Mouse (Mus musculus) CH12.LX (cell line): ENCODE measurements around the gene Evi2a. TPM values are rescaled to one million over a fixed set of nuclear protein-coding genes. Genes with fewer than 3 reads are reported as not detected.

Experiments
- DNase-seq: peaks from one replicate; pipeline ENCODE4 v3.0.0-alpha.2; 2013; ENCODE audit errors: extremely low read depth
- H3K27ac ChIP-seq: 2 replicates; pipeline ENCODE4 v1.5.1; 2012; ENCODE audit warnings: low read depth, mild to moderate bottlenecking, control low read depth, moderate library complexity; ENCODE audit not compliant: insufficient read depth
- H3K27me3 ChIP-seq: replicated peaks from 2 replicates; pipeline ENCODE3; 2012; ENCODE audit warnings: inconsistent platforms
- H3K36me3 ChIP-seq, 2 experiments: replicated peaks in 1 of 2; 2 replicates each; pipeline versions ENCODE3 to v1.6.1; 2012; ENCODE audit warnings: inconsistent platforms in 1 of 2, low read length in 1 of 2, mild to moderate bottlenecking in 1 of 2, mixed read lengths in 1 of 2, moderate library complexity in 1 of 2; ENCODE audit not compliant: control insufficient read depth in 1 of 2, insufficient read depth in 1 of 2
- H3K4me1 ChIP-seq, 2 experiments: 2 replicates each; pipeline ENCODE4 v1.6.1; 2012; ENCODE audit warnings: inconsistent platforms in 1 of 2, moderate library complexity in 1 of 2; ENCODE audit not compliant: insufficient read depth in 2 of 2, control insufficient read depth in 1 of 2
- H3K4me2 ChIP-seq: 2 replicates; pipeline ENCODE4 v1.6.1; 2012; ENCODE audit warnings: low read depth, mild to moderate bottlenecking, control low read depth; ENCODE audit not compliant: poor library complexity, insufficient read depth, severe bottlenecking
- H3K4me3 ChIP-seq, 3 experiments: fragments of 150-350 bp in 1 of 3; sonication (generic) in 1 of 3; replicated peaks in 1 of 3; 2 replicates each; pipeline versions ENCODE3 to v1.5.1; 2011 to 2012; ENCODE audit warnings: low read depth in 2 of 3, low read length in 2 of 3, mild to moderate bottlenecking in 2 of 3, moderate library complexity in 2 of 3, control low read depth in 1 of 3, improper control_type of control experiment in 1 of 3, inconsistent platforms in 1 of 3, mixed read lengths in 1 of 3; ENCODE audit not compliant: poor library complexity in 1 of 3
- H3K79me2 ChIP-seq: replicated peaks from 2 replicates; pipeline ENCODE4 v1.6.1; 2012; ENCODE audit warnings: mild to moderate bottlenecking, moderate library complexity; ENCODE audit not compliant: control insufficient read depth, poor library complexity, insufficient read depth, severe bottlenecking; ENCODE audit errors: extremely low read depth
- H3K9ac ChIP-seq: 2 replicates; pipeline ENCODE4 v1.6.1; 2012; ENCODE audit warnings: low read depth, mild to moderate bottlenecking, control low read depth, moderate library complexity; ENCODE audit not compliant: insufficient read depth
- H3K9me3 ChIP-seq: replicated peaks from 2 replicates; pipeline ENCODE3; 2012; ENCODE audit warnings: low read length, inconsistent platforms, mixed read lengths
- BHLHE40 ChIP-seq: IDR thresholded peaks from 2 replicates; pipeline ENCODE4 v1.6.1; 2011; ENCODE audit warnings: mild to moderate bottlenecking, low read depth, low read length, improper control_type of control experiment
- CHD1 ChIP-seq: IDR thresholded peaks from 2 replicates; pipeline ENCODE4 v1.6.1; 2012; ENCODE audit warnings: low read depth, low read length, improper control_type of control experiment, inconsistent platforms
- CTCF ChIP-seq, 2 experiments: IDR thresholded peaks in 1 of 2; conservative IDR thresholded peaks in 1 of 2; 2 replicates each; pipeline ENCODE4 v1.5.1; 2011 to 2012; ENCODE audit warnings: low read depth in 2 of 2, low read length in 2 of 2, improper control_type of control experiment in 1 of 2, inconsistent platforms in 1 of 2, mild to moderate bottlenecking in 1 of 2, moderate library complexity in 1 of 2
- ELF1 ChIP-seq: IDR thresholded peaks from 2 replicates; pipeline ENCODE4 v1.6.1; 2014; ENCODE audit warnings: low read depth, mild to moderate bottlenecking, inconsistent platforms, low read length, improper control_type of control experiment
- EP300 ChIP-seq: IDR thresholded peaks from 2 replicates; pipeline ENCODE4 v1.6.1; 2011; ENCODE audit warnings: low read length, improper control_type of control experiment
- GABPA ChIP-seq: IDR thresholded peaks from 2 replicates; pipeline ENCODE4 v1.6.1; 2012; ENCODE audit warnings: low read depth, low read length, improper control_type of control experiment, inconsistent platforms; ENCODE audit not compliant: insufficient replicate concordance
- HCFC1 ChIP-seq: IDR thresholded peaks from 2 replicates; pipeline ENCODE4 v1.6.1; 2012; ENCODE audit warnings: low read depth, mild to moderate bottlenecking, inconsistent platforms, low read length, improper control_type of control experiment
- IRF4 ChIP-seq: IDR thresholded peaks from 2 replicates; pipeline ENCODE4 v1.6.1; 2014; ENCODE audit warnings: low read depth, mild to moderate bottlenecking, inconsistent platforms, low read length, improper control_type of control experiment
- JUN ChIP-seq: IDR thresholded peaks from 2 replicates; pipeline ENCODE4 v1.6.1; 2011; ENCODE audit warnings: low read depth, mild to moderate bottlenecking, low read length, improper control_type of control experiment, moderate library complexity; ENCODE audit not compliant: insufficient read depth
- JUND ChIP-seq: conservative IDR thresholded peaks from 2 replicates; pipeline ENCODE4 v1.6.1; 2011; ENCODE audit warnings: low read depth, low read length, improper control_type of control experiment
- KAT2A ChIP-seq: IDR thresholded peaks from 2 replicates; pipeline ENCODE4 v1.6.1; 2012; ENCODE audit warnings: low read length, improper control_type of control experiment, inconsistent platforms; ENCODE audit not compliant: insufficient replicate concordance
- MAFK ChIP-seq: IDR thresholded peaks from 2 replicates; pipeline ENCODE4 v1.6.1; 2011; ENCODE audit warnings: low read length, improper control_type of control experiment; ENCODE audit not compliant: insufficient replicate concordance
- MEF2A ChIP-seq: IDR thresholded peaks from 2 replicates; pipeline ENCODE4 v1.6.1; 2014; ENCODE audit warnings: low read depth, mild to moderate bottlenecking, inconsistent platforms, low read length, improper control_type of control experiment, borderline replicate concordance
- MXI1 ChIP-seq: IDR thresholded peaks from 2 replicates; pipeline ENCODE4 v1.6.1; 2011; ENCODE audit warnings: mild to moderate bottlenecking, low read depth, low read length, improper control_type of control experiment
- MYC ChIP-seq: IDR thresholded peaks from 2 replicates; pipeline ENCODE4 v1.6.1; 2011; ENCODE audit warnings: low read depth, mild to moderate bottlenecking, improper control_type of control experiment, low read length
- NELFE ChIP-seq: IDR thresholded peaks from 2 replicates; pipeline ENCODE4 v1.6.1; 2011; ENCODE audit warnings: low read depth, low read length, improper control_type of control experiment
- PAX5 ChIP-seq: IDR thresholded peaks from 2 replicates; pipeline ENCODE4 v1.6.1; 2012; ENCODE audit warnings: low read length, inconsistent platforms, mixed read lengths
- POLR2A ChIP-seq: IDR thresholded peaks from 2 replicates; pipeline ENCODE4 v1.6.1; 2011; ENCODE audit warnings: low read depth, mild to moderate bottlenecking, improper control_type of control experiment, low read length
- POLR2AphosphoS2 ChIP-seq: IDR thresholded peaks from 2 replicates; pipeline ENCODE4 v1.6.1; 2011; ENCODE audit warnings: low read depth, low read length, improper control_type of control experiment
- RCOR1 ChIP-seq: conservative IDR thresholded peaks from 2 replicates; pipeline ENCODE4 v1.6.1; 2012; ENCODE audit warnings: low read depth, mild to moderate bottlenecking, inconsistent platforms, low read length, improper control_type of control experiment
- SIN3A ChIP-seq: IDR thresholded peaks from 2 replicates; pipeline ENCODE4 v1.6.1; 2012; ENCODE audit warnings: low read length, improper control_type of control experiment, inconsistent platforms
- TBP ChIP-seq: conservative IDR thresholded peaks from 2 replicates; pipeline ENCODE4 v1.6.1; 2011; ENCODE audit warnings: low read depth, low read length, improper control_type of control experiment
- UBTF ChIP-seq: IDR thresholded peaks from 2 replicates; pipeline ENCODE4 v1.6.1; 2012; ENCODE audit warnings: low read depth, mild to moderate bottlenecking, inconsistent platforms, low read length, improper control_type of control experiment, moderate library complexity
- USF1 ChIP-seq: IDR thresholded peaks from 2 replicates; pipeline ENCODE4 v1.6.1; 2014; ENCODE audit warnings: low read depth, mild to moderate bottlenecking, inconsistent platforms, low read length, improper control_type of control experiment
- ZC3H11A ChIP-seq: IDR thresholded peaks from 2 replicates; pipeline ENCODE4 v1.6.1; 2012; ENCODE audit warnings: low read depth, mild to moderate bottlenecking, inconsistent platforms, low read length, improper control_type of control experiment
- ZKSCAN1 ChIP-seq: IDR thresholded peaks from 2 replicates; pipeline ENCODE4 v1.6.1; 2012; ENCODE audit warnings: low read depth, inconsistent platforms, low read length, improper control_type of control experiment, borderline replicate concordance
- ZMIZ1 ChIP-seq: IDR thresholded peaks from 2 replicates; pipeline ENCODE4 v1.6.1; 2012; ENCODE audit warnings: low read depth, mild to moderate bottlenecking, inconsistent platforms, low read length, improper control_type of control experiment
- dilution Hi-C: fragments of 300-500 bp; cut with MboI; formaldehyde crosslinking; loops from 2 replicates; pipeline ENCODE4 v1.14.3; 2020; ENCODE audit warnings: low sequenced_read_pairs; ENCODE audit not compliant: extremely low pct_unique_long_range_greater_than_20kb, extremely low pct_ligation_motif_present
- in situ Hi-C: fragments of 300-500 bp; cut with MboI; formaldehyde crosslinking; loops from 3 replicates; pipeline ENCODE4 v1.14.3; 2019; ENCODE audit warnings: low sequenced_read_pairs, low pct_ligation_motif_present, low pct_unique_long_range_greater_than_20kb, mixed read lengths
- polyA plus RNA-seq: library from polyadenylated mRNA; unstranded; fragments of >175 nt; gene quantifications from 2 replicates; pipeline ENCODE4 v1.2.1, GENCODE M21; 2012; ENCODE audit warnings: low read depth; ENCODE audit not compliant: insufficient read length
- total RNA-seq, 2 experiments: library from RNA; depleted of rRNA; stranded (reverse); fragments of 300-350 nt in 1 of 2; fragments of >200 nt in 1 of 2; gene quantifications; 2 replicates each; pipeline ENCODE4 v1.2.3; 2012 to 2014

The Evi2a gene
- total and polyA plus RNA-seq, 3 experiments, result 137 to 165 (median 140) TPM

GRCm38 (mm10) chr11:79527015-79527738 is 3.2 kb downstream of the Evi2a start (continued):
- TF ChIP-seq HCFC1 (peak; percentile 64), JUN (peak; percentile 39), GABPA (no peak), BHLHE40 (peak; percentile 94), MYC (peak; percentile 99), NELFE (peak; percentile 64), UBTF (peak; percentile 72; the same call in 1 of the 2 replicates), MAFK (peak; percentile 90), MXI1 (peak; percentile 96), JUND (peak; percentile 83), ZMIZ1 (peak; percentile 96), POLR2A (peak; percentile 69; the same call in 1 of the 2 replicates), ZKSCAN1 (no peak), RCOR1 (peak; percentile 98), EP300 (peak; percentile 100), CTCF (conservative IDR thresholded peaks at IDR 0.05 in 1 of 2, IDR thresholded peaks at IDR 0.05 in 1 of 2; ENCODE audit: low read depth in 2 of 2, low read length in 2 of 2) (no peak), KAT2A (peak; percentile 70; the same call in 1 of the 2 replicates), ZC3H11A (no peak), IRF4 (peak; percentile 100)

GRCm38 (mm10) chr11:79526549-79526948 is 3.9 kb downstream of the Evi2a start:
- no peak overlapping the region; the same call in 1 of the 2 replicates for H3K9ac ChIP-seq
- H3K4me3 ChIP-seq, result no peak overlapping the region
- no peak overlapping the region for H3K4me2 ChIP-seq
- in situ Hi-C loops, result no loop called here
- peaks cover 21 to 54% of the 10 kb centered on the region in 2 experiments for H3K4me1 ChIP-seq
- peak overlapping the region; percentile 93 for H3K27ac ChIP-seq
- H3K9me3 ChIP-seq, result no peaks in the 10 kb centered on the region
- dilution Hi-C loops, result no loop called here
- peaks cover 42% of the 10 kb centered on the region for H3K79me2 ChIP-seq
- H3K27me3 ChIP-seq, result no peaks in the 10 kb centered on the region
- no peak for TF ChIP-seq PAX5
- no peak for TF ChIP-seq MXI1
- TF ChIP-seq MYC, result no peak
- no peak for TF ChIP-seq ZC3H11A
- no peak for TF ChIP-seq CTCF (conservative IDR thresholded peaks at IDR 0.05 in 1 of 2, IDR thresholded peaks at IDR 0.05 in 1 of 2; ENCODE audit: low read depth in 2 of 2, low read length in 2 of 2)
- peak; percentile 62; the same call in 1 of the 2 replicates for TF ChIP-seq SIN3A
- TF ChIP-seq ZMIZ1, result no peak
- no peak for TF ChIP-seq ELF1
- peak; percentile 87; the same call in 1 of the 2 replicates for TF ChIP-seq CHD1
- no peak for TF ChIP-seq TBP
- TF ChIP-seq JUND, result no peak
- no peak for TF ChIP-seq USF1
- TF ChIP-seq MEF2A, result no peak
- no peak for TF ChIP-seq JUN
- peak; percentile 82 for TF ChIP-seq POLR2AphosphoS2
- no peak for DNase-seq
- H3K36me3 ChIP-seq, result peaks cover 18 to 32% of the 10 kb centered on the region in 2 experiments
